Mouse (Mus musculus) erythroid progenitor cell, adult 5-6 weeks (primary cell): Measurements from ENCODE around the gene Ufsp2. TPM values are rescaled to one million over a fixed set of nuclear protein-coding genes. Genes with fewer than 3 reads are reported as not detected.

Source experiments
- ATAC-seq: replicated peaks from 2 replicates; pipeline ENCODE4 v1.8.0; 2016; ENCODE audit warnings: moderate number of reproducible peaks, mild to moderate bottlenecking, moderate TSS enrichment, inconsistent platforms; ENCODE audit not compliant: poor library complexity, low FRiP score, severe bottlenecking
- total RNA-seq, 2 experiments: library from RNA; stranded (forward) in 1 of 2; stranded (reverse) in 1 of 2; fragments of 150-400 nt in 1 of 2; fragments of 186-747, 209-891 nt in 1 of 2; gene quantifications; 2 replicates each; pipeline versions ENCODE4 v1.2.3 to v1.2.4; 2015 to 2017; ENCODE audit warnings: low replicate concordance in 2 of 2

Ufsp2 gene
- total RNA-seq, 2 experiments from 2014 or later: 27.2 to 32.0 TPM

DNA sequence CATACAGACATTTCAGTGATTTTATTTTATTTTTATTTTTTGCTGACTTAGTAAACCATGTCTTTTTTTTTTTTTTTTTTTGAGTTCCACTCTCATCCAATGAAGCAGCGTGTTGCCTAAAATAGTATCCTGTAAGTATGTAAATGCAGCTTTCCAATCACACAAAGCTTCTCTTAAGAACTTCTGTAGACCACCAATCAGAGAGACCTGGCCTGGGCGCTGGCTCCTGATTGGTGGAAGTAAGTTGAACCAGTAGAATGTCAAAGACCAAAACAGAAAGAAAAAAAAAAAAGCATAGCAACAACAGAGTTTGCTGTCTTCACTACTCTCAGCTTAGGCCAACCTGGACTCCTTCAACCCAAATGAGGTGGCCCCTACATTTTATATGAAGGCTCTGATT lies 35.0 kb downstream of the Ufsp2 start:
- ATAC-seq: no peak

GRCm38 (mm10) chr8:46010746-46011680 lies 35.7 kb downstream of the Ufsp2 start:
- no peak for ATAC-seq

GRCm38 (mm10) chr8:46022203-46022602 lies 46.9 kb downstream of the Ufsp2 start:
- no peak for ATAC-seq

DNA sequence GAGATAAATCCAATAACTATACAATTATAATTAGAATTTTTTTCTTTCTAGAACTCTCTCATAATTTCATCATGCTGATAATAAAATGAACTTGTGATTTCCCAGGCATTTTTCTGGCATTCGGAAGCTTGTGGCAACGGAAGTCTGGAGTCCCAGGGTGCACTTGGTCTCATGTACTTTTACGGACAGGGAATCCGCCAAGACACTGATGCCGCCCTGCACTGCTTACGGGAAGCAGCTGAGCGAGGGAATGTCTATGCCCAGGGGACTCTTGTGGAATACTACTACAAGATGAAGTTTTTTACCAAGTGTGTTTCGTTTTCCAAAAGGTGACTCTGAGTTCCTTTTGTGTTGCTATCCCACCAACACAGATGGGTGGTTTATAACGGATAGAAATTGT lies 47.4 kb downstream of the Ufsp2 start:
- no peak for ATAC-seq

- ATAC-seq: no peak
Observed at GRCm38 (mm10) chr8:46024392-46024791, 49.1 kb downstream of the Ufsp2 start.

DNA sequence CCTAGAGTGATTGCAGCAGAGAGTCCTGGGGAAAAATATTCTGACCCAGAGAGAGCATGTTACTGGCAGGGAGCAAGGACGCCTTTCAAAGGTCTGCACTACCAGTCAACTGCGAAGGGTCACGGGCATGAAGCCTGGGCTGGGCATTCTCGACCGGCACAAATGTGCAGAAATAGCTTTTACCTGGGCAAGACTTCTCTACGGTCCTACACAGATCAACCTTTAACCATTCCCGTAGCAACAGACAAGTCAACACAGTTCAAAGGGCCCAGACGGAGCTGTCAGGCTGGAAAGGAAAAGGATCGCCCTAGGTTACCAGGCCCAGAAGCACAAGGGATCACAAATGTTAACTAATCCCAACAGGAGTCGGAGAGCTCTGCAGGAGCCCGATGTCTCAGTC lies 60.9 kb downstream of the Ufsp2 start:
- ATAC-seq: no peak

- ATAC-seq: no peak
Observed at GRCm38 (mm10) chr8:46039666-46040065, 64.3 kb downstream of the Ufsp2 start.

GRCm38 (mm10) chr8:46040260-46040659 lies 64.9 kb downstream of the Ufsp2 start:
- ATAC-seq: no peak

Other genes with a start within 250 kb of the Ufsp2 start
- gene Pdlim3, start 90.1 kb upstream of the Ufsp2 start, total RNA-seq (2015; ENCODE audit: low replicate concordance): not detected in 2 replicates
- gene Pdlim3, start 90.1 kb upstream of the Ufsp2 start, total RNA-seq (2017; ENCODE audit: low replicate concordance): not detected in 2 replicates
- gene Ccdc110, start 40.9 kb upstream of the Ufsp2 start, total RNA-seq (2015; ENCODE audit: low replicate concordance): not detected in 2 replicates
- not detected in 2 replicates for gene Ccdc110, start 40.9 kb upstream of the Ufsp2 start, total RNA-seq (2017; ENCODE audit: low replicate concordance)
- gene 1700029J07Rik, start 276 bp upstream of the Ufsp2 start, total RNA-seq (2015; ENCODE audit: low replicate concordance): not detected in 2 replicates
- gene 1700029J07Rik, start 276 bp upstream of the Ufsp2 start, total RNA-seq (2017; ENCODE audit: low replicate concordance): not detected in 2 replicates
- not detected in 2 replicates for gene Lrp2bp, start 23.8 kb downstream of the Ufsp2 start, total RNA-seq (2015; ENCODE audit: low replicate concordance)
- not detected in 2 replicates for gene Lrp2bp, start 23.8 kb downstream of the Ufsp2 start, total RNA-seq (2017; ENCODE audit: low replicate concordance)
- gene Ankrd37, start 30.2 kb downstream of the Ufsp2 start, total RNA-seq (2015; ENCODE audit: low replicate concordance): 3.6 and 15.5 TPM in 2 replicates
- gene Ankrd37, start 30.2 kb downstream of the Ufsp2 start, total RNA-seq (2017; ENCODE audit: low replicate concordance): not detected in 2 replicates
- 8.4 and 25.9 TPM in 2 replicates for gene Cfap97, start 176.2 kb downstream of the Ufsp2 start, total RNA-seq (2015; ENCODE audit: low replicate concordance)
- gene Cfap97, start 176.2 kb downstream of the Ufsp2 start, total RNA-seq (2017; ENCODE audit: low replicate concordance): 11.1 and 13.6 TPM in 2 replicates
- 9.7 and 17.6 TPM in 2 replicates for gene Snx25, start 176.6 kb downstream of the Ufsp2 start, total RNA-seq (2015; ENCODE audit: low replicate concordance)
- 8.9 and 28.0 TPM in 2 replicates for gene Snx25, start 176.6 kb downstream of the Ufsp2 start, total RNA-seq (2017; ENCODE audit: low replicate concordance)
- 8.0 and 13.3 TPM in 2 replicates for gene Slc25a4, start 235.8 kb downstream of the Ufsp2 start, total RNA-seq (2015; ENCODE audit: low replicate concordance)
- gene Slc25a4, start 235.8 kb downstream of the Ufsp2 start, total RNA-seq (2017; ENCODE audit: low replicate concordance): 8.7 and 15.9 TPM in 2 replicates